Mouse (Mus musculus) lung, postnatal 14 days (tissue): Measurements from ENCODE around the gene Tulp2.
A peak's percentile ranks its signal among the peaks of the same experiment; 100 is the strongest.

Experiments
- DNase-seq: peaks from one replicate; pipeline ENCODE4 v3.0.0; 2021

Gene Tulp2

DNA sequence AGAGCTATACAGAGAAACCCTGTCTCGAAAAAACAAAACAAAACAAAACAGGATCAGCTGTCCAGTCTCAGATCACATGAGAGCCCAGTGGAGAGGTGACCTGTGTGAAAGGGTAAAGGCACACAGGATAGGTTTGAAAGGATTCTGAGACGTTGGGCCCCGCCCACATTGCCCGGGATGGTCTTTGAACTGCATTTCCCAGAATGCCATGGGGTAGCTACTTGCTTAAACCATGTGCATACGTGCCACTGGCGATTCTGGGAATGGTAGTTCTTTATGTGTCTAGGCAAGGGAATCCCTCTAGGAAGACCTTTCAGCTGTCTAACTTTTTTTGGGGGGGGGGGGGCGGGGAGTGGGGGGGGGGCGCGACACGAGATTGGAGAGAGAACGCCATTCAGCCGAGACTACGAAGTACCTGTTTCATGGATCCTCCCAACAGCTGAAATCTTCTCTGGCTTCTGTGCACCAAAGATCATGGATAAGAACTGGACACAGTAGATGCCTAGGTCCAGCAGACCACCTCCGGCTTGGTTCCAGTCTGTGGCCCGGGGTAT, at the start of gene Tulp2:
Gene Tulp2 (plus strand): TSS at position 504 of the 554 bp plus-strand sequence.
- peak; percentile 69 for DNase-seq

DNA sequence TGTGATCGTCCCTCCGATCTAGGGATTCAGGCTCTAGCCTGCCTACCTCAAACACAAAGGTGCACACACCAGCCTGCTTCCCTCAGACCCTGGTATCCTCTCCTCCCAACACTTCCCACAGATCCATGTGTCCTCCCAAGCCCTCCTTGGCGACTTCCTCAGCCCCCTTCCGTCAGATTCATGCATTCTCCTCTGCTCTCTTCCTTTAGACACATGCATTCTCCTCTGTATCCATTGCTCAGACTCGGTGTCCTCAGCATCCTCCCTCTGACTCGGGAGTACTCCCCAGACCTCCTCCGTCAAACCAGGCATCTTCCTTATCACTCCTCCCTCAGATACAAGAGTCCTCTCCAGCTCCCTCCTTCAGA, 47.9 kb upstream of the Tulp2 start:
- DNase-seq: no peak

DNA sequence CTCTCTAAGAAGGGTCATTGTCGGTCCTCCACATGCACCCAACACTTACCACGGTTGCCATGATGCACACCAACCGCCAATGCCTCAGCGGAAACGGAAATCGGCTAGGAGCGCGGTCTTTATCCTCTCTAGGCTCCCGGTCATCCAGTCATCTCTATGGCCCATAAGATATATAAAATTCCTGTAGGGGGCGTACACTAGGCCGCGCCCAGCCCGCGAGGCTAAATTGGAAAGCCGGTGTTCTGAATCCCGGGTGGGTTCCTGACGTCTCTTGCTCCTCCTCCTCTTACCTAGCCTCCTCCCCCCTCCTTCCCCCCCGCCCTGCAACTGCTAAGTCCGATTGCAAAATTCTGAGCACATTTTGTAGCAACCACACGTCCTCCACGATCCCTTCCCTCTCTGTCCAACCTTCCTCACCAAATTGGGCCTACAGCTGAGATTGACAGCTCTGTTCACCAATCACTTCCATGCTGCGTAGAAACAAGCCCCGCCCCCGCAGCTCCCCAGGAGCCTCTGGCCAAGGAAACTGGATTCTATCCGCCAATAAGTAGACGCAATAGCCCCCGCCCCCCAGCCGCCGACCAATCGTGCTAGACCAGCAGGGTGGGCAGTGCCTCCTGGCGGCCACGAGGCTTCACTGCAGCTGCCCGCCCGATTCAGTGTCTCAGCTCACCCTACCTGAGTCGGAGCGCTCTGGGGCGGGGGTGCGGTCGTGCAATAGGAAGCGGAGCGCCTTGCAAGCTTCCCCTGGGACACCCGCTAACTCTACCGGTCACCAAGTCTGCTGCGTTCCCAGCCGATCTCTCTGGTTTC, 47.3 kb upstream of the Tulp2 start, which contains the start of gene Gys1:
Gene Gys1 (plus strand): TSS at position 642 of the 813 bp plus-strand sequence.
- DNase-seq: peak; percentile 100

DNA sequence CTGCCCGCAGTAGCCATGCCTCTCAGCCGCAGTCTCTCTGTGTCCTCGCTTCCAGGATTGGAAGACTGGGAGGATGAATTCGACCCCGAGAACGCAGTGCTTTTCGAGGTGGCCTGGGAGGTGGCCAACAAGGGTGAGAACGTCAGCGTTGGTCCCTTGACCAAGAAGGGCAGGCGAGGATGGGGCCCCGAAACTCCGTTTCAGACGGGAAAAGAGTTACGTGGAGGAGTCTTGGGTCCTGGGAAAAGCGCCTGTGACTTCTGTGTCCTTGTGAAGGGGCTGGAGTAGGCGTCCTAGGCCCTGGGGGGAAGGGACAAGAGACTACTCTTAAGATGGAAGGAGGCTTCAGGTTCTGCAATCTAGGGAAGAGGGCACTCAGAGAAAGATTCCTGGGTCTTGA, 46.6 kb upstream of the Tulp2 start:
- no peak for DNase-seq

DNA sequence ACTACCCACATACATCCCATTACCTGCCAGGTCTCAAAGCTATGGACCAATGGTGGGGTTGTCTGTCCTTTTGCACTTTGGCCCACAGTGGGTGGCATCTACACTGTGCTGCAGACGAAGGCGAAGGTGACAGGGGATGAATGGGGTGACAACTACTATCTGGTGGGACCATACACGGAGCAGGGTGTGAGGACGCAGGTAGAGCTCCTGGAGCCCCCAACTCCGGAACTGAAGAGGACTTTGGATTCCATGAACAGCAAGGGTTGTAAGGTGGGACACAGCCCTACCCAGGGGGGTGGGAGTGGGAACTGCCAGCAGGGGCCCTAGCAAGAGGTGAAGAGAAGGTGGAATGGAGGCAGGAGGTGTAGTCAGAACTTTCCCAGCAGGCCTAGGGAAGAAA, 45.2 kb upstream of the Tulp2 start:
- no peak for DNase-seq

DNA sequence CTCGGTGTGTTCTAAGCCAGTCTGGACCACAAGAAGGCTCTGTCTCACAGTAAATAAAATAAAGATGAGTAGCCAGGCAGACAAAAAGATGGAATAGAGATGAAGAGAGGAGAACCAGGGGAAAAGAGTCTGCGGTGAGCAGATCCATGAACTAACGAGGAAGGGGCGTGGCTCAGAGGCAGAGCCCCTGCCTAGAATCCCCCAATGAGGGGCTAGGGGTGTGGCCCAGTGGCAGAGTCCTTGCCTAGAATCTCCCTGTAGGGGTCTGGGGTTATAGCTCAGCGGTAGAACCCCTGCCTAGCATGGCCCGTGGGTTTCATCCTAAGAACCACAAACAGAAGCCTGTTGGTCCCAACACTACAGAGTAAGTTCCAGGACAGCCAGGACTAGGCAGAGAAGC, 44.6 kb upstream of the Tulp2 start:
- DNase-seq: no peak

DNA sequence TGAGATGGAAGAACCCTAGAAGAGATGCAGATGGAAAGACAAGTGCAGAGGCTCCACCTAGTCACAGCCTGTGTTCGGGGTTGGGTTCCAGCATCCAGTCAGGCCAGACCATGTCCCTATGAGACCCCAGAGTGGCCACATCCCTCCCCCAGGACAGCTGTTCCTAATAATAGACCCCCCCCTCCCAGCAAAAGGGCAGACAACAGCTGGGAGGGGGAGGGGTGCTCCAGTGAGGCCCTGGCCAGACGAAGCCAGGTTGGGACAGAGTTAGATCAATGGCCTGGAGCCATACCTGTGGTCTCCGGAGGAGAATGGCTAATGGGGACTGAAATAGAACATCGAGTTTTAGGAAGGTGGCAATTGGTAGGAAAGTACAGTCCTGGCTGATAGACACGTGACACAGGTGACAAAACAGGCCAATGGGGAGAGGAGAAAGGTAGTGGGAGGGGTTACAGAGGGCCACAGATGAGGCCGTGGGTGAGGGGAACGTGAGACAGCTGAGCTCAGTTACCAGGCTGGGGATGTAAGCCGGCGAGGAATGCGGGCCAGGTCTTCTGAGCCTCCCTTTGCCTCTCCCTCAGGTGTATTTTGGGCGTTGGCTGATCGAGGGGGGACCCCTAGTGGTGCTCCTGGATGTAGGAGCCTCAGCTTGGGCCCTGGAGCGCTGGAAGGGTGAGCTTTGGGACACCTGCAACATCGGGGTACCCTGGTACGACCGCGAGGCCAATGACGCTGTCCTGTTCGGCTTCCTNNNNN, 44.0 kb upstream of the Tulp2 start, which contains the start of gene Ruvbl2:
Gene Ruvbl2 (minus strand): TSS at position 576 of the 756 bp plus-strand sequence.
- peak; percentile 36 for DNase-seq

DNA sequence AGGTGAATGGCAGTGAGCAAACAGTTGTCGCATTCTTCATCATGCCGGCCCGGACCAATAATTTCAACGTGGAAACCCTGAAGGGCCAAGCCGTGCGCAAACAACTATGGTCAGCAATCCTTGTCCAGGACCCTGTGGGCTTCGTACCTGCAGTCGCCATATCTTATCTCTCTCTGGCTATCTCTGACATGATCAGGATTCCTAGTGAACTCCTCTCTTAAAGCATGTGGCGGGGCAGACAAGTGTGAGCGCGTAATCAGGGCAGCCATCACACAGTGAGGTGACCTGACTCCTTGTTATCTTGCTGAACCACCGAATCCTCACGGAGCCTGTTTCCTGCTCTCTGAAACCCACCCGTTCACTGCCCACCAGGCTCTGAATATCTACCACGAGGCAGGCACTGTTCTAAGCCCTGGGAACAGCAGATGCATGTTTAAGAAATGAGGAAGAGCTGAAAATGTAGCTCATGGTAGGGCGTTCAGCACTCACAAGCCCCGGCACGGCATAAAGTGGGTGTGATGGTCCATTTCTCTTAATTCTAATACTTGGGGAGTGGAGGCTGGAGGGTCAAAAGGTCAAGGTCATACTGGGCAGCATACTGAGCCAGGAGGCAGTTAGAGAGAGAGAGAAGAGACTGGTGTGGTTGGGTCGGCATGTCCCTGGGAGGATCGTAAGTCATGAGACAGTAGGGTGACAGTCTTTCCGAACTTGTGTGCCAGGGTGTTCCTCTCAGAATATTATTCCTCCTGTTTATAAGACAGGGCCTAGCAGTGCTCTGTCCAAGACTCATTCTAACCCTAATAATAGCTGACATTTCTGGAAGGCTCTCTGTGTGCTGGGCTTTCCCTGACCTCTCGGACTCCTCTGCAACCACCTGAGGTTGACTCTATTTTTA, 37.9 kb upstream of the Tulp2 start:
- DNase-seq: no peak

DNA sequence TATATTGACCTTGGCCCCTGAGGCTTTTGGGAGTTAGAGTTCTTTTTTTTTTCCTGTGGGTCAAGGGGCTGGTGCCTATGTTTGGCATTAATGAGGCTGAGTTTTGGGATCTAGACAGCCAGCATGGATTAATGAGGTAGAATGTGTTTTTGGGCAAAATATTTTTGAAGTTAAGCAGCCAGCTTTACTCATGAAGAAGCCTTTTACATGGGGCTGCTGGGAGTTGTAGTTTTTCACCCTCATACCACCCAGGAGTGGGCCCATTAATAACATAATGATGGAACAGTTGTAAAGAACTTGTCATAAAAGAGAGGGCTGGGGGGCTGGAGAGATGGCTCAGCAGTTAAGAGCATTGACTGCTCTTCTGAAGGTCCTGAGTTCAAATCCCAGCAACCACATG, 35.1 kb upstream of the Tulp2 start:
- no peak for DNase-seq

DNA sequence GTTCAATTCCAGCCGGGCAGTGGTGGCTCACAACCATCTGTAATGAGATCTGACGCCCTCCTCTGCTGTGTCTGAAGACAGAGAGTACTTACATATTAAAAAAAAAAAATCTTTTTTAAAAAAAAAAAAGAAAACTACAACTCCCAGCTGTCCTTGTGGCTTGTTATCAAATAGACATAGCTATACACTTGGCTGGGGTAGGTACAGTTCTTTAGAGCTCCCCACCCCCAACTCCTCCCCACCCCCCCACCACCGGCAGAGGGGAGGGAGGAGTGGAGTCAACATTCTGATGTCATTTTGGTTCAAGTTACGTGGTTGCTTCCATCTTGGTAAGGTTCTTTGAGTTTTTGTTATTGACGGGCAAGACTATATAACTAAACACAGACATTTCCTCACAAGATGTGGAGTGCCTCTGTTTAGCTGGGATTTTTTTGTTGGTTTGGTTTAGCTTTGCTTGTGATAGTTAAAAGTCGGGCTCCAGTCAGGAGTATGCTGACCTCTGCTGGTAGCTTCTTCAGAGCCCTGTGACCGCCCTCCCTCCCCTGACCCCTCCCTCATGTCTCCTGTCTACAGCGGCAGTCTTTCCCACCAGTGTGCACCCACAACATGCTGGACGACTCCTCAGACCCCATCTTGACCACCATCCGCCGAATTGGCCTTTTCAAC, 34.2 kb upstream of the Tulp2 start:
- peak; percentile 37 for DNase-seq

DNA sequence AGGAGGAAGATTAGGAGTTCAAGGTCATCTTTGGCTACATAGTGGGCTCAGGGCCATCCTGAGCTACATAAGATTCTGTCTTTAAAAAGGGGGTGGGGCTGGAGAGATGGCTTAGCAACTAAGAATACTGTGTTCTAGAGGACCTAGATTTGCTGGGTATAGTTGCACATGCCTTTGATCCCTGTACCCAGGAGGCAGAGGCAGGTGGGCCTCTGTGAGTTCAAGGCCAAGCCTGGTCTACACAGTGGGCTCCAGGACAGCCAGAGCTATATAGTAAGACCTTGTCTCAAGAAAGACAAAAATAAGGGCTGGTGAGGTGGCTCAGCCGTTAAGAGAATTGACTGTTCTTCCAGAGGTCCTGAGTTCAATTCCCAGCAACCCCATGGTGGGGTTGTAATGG, 31.7 kb upstream of the Tulp2 start:
- no peak for DNase-seq

DNA sequence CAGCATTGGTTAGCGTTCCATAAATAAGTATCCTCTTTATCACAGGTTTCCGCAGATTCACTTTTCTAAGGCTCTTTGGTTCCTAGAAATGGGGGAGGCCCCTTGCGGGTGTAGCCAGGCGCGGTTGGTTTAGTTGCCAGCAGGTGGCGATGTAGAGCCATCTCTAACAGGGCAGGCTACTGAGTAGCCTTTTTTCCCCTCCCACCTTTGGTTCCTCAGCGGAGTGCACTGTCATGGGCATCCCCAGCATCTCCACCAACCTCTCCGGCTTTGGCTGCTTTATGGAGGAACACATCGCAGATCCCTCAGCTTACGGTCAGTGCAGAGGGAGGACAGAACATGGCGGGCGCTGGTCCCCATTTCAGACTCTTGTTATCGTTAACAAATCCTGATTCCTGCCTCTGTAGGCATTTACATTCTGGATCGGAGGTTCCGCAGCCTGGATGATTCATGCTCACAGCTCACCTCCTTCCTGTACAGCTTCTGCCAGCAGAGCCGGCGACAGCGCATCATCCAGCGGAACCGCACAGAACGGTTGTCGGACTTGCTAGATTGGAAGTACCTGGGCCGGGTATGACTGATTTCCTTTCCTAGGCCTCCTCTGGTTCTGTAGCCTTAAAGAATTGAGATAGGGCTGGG, 30.2 kb upstream of the Tulp2 start:
- peak; percentile 88 for DNase-seq

DNA sequence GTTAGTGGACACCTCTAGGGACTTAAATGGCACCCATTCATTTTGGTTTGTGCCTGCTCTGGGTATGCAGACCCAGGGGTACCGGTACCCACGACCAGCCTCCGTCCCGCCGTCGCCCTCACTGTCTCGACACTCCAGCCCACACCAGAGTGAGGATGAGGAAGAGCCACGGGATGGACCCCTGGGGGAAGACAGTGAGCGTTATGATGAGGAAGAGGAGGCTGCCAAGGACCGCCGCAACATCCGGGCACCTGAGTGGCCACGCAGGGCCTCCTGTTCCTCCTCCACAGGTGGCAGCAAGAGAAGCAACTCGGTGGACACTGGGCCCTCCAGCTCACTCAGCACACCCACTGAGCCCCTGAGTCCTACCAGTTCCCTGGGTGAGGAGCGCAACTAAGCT, 26.7 kb upstream of the Tulp2 start:
- no peak for DNase-seq

DNA sequence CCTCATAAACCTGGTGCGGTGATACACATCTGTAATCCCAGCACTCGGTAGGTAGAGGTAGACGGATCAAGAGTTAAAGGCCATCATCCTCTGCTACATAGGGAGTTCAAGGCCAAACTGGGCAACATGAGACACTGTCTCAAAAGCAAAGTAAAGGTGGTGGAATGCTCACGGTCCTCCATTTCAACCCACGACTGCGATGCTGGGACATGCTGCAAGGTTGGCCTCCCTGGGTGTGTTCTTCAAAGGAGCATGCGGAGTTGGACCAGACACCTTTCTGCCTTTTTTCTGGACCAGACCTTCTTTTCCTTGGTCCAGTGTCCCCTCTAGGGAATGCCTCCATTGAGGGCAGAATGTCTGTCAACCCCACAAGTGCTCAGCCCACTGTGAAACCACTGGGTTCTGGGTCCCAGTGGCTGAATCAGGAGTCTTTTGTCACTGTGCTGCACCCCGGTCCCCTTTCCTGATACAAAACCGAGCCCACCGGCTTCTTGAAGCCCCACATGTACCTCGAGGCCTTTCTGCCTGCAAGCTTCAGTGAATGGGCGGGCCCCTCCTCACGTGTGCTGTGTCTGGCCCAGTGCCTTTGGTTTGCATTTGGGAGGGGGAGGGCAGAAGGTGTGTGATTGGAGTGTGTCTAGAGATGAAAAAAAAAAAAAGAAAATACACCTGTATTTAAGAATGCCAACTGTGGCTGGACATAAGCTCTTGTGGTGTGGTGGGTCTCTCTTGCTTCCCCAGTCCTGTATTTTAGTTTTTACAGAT, 25.6 kb upstream of the Tulp2 start:
- DNase-seq: no peak

DNA sequence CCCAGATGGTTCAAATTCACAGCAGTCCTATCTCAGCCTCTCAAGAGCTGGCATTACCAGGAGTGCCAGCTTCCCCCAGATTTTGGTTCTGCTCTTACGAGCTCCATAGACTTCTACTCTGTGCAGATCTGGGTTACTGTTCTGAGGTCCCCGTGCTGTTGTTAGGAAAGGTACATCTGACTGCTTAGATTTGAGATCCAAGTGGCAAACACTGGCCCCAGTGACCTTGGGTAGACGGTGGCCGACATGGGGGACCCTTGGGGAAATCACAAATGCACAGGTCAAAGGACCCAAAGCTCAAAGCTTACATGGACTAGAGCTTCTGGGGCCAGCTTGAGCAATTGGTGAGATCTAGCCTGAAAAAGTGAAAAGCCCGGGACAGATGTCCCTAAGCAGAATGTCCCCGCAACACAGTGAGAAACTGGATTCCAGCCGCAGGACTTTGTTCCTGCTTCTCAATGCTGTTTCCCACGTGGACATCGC, 24.9 kb upstream of the Tulp2 start:
- DNase-seq: no peak

DNA sequence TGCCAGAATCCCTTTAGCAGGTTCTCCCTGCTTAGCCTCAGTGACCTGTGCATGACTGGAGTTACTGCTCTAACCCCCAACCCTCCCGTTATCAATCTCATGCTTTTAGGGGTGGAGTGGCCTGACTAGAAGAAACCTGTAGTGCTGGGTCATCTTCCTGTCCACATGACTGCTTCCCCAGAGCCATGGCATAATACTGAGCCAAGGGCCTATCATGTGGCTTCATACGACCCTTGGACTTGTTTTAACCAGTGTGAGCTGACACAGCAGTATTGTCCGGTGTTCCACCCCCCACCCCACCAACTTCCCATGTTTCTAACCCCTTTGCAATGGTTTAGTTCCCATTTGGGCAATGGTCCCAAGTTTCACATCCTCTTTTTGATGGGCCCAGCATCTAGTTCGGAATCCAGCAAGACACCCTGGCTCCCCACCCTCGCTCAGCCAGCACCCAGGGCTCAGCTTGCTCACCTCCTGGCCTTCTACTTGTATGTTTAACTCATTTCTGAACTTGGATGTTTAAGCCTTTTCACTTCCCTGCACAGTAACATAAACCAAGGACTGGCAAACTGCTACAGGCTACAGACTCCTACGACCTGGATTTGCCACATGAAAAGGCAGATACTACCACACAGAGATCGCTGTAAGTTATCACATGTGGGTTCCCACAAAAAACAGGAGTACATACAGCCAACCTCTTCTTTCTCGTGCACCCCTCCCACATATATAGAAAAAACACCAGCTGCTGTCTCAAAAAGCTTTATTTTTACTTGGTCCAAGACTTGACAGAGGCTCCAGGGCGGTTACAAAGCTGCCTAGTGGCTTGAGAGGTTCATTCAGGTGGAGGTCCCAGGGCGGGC, 24.2 kb upstream of the Tulp2 start:
- DNase-seq: no peak

DNA sequence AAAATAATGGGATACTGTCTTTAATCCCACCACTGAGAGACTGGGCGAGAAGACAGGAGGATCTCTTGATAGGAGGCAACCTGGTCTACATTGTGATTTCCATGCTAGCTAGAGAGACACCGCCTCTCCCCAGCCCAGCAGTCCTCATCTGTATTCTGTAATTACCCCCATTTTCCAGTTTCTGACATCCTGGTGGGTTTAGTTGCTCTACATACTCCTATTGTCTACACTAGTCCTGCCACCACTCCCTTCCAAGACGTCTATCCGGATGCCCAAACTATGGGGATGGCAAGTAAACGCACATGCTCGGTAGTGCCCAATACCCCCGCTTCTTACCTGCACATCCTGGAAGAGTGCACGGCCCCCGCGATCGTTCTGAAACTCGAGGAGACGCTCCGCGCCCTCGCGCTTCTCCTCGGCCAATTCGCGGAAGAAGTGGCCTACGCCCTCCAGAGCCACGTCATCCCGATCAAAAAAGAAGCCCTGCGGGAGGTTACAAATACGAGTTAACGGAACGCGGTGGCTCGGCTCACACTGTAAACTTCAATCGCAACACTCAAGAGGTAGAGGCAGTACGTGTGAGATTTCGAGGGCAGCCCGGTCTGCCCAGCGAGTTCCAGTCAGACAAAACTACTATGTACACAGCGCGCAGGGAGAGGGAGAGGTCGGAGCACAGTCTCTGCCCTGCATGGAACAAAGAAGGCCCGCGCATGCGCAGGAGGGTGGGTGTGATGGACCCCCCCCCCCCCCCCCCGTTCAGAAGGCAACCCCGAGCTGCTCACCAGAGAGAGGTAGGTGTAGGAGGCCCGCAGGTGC, 22.7 kb upstream of the Tulp2 start:
- peak; percentile 88 for DNase-seq

DNA sequence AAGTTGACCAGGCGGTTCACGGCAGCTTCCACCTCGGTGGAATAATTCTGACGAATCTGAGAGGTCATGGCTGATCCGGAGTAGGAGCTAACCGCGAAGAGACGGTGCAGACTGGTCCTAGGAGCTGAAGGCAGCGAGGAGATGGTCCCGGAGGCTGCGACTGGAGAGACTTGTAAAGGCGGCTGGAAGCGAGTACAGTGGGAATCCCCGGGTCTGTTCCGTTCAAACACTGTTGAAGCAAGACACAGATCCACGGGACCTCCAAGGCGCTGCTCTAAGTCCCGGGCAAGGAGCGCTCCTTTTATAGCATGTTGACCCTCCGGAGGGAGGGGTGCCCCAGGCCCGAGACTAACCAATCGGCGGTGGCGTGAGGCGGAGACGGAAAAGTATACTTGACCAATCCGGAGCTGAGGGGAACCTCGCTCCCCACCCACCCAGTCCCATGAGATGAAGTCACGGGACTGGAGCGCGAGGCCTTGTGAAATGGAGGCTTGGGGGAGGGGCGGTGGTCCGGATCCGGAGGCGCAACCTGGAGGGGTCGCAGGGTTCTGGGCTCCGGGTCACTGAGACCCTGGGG, 22.0 kb upstream of the Tulp2 start, which contains the start of gene Ftl1:
Gene Ftl1 (minus strand): TSS at position 321 of the 577 bp plus-strand sequence.
- DNase-seq: peak; percentile 97
